Mouse (Mus musculus): ENCODE measurements around the gene Gata5.

DNA sequence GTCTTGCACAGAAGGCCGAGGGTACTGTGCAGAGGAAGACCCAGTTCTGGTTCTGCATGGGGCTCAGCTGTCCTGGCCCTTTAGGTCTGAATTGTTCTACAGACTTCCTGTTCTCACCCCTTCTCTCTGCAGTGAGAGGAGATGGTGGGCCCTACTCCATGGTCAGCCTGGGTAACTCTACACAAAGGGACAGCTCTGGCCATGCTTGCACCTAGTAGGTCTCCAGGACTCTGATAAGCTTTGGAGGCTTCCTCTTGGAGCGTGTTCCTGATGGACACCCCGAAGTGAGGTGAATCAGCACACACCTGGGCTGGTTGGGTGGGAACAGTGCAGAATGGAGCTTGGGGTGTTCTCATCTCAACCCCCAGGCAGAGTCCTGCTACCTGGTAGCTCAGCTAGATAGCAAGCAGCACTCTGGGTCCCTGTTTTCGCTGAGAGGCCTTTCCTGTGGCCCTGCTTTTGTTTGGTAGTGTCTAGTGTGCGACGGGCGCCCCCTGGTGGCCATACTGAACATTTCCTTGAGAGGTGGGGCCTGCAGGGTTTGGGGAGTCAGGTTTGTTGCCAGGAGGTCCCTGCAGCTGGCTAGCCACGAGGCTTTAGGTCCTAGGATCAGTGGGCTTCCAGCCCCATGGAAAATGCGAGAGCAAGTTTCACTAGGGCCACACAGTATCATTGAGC lies 12.5 kb upstream of the Gata5 start:
- TF ChIP-seq CTCF (conservative IDR thresholded peaks at IDR 0.05; ENCODE audit: low read length) (peak; percentile 65), NANOG (IDR thresholded peaks at IDR 0.05; ENCODE audit: borderline replicate concordance, low read length) (no peak)

Data from E14TG2a.4 (cell line).